8 mouse cellular contexts compared by ENCODE assay signal in genomic region chr6:135065236-135065957, GRCm38 (mm10). TPM values are rescaled to one million over a fixed set of nuclear protein-coding genes. Genes with fewer than 3 reads are reported as not detected.
DNase-seq lines count a peak whose midpoint lies in the region; ATAC-seq and TF ChIP-seq lines count a peak whose summit lies in the region.

Gene Gprc5a (plus strand): TSS chr6:135065651.

- peak; percentile 86 for ATAC-seq in liver, embryonic 15.5 days (ENCODE audit: insufficient read depth)

- no peak for DNase-seq in layer of hippocampus, adult 2 months (ENCODE audit: low spot score in 2 of 2)
- DNase-seq in layer of hippocampus, postnatal 36 days, result no peak
- peak; percentile 61 for DNase-seq in brain, embryonic 14.5 days (ENCODE audit: low read depth)
- peak; percentile 57 for DNase-seq in gastrocnemius, adult 2 months
- peak; percentile 89 for DNase-seq in induced T-regulatory cell, adult 2 months (ENCODE audit: low read depth)
- peak; percentile 70 for DNase-seq in neural tube, embryonic 10.5 days (ENCODE audit: extremely low spot score, low spot score)
- peak; percentile 39 to 46 for DNase-seq in urinary bladder, postnatal 36 days (ENCODE audit: low spot score in 2 of 2)

- TF ChIP-seq CTCF in layer of hippocampus, adult 2 months (conservative IDR thresholded peaks at IDR 0.05), result no peak
- TF ChIP-seq CTCF in brain, embryonic 14.5 days (IDR thresholded peaks at IDR 0.05; ENCODE audit: borderline replicate concordance, extremely low read depth, insufficient read depth, insufficient read length), result no peak
- no peak for TF ChIP-seq CTCF in gastrocnemius, adult 2 months (IDR thresholded peaks at IDR 0.05)

- H3K4me2 ChIP-seq in liver, embryonic 15.5 days, result peak within 1 kb of the TSS; percentile 90

- no peak for TF ChIP-seq POLR2A in brain, embryonic 14.5 days (IDR thresholded peaks at IDR 0.05; ENCODE audit: borderline replicate concordance, extremely low read depth, insufficient read depth, insufficient read length, poor library complexity, severe bottlenecking)

- WGBS in liver, embryonic 15.5 days (ENCODE audit: insufficient replicate concordance), result under 1% methylated on average over 44 of the region's 44 CpGs

- no peaks in the 10 kb centered on the region for H3K36me3 ChIP-seq in liver, embryonic 15.5 days (replicated peaks)

- no peak within 1 kb of the TSS for H3K27ac ChIP-seq in layer of hippocampus, adult 2 months
- peak within 1 kb of the TSS; percentile 50 for H3K27ac ChIP-seq in gastrocnemius, adult 2 months
- 0 out of 2 replicates have a peak within 1 kb of the TSS, but pooled peaks have one; percentile 19 for H3K27ac ChIP-seq in liver, embryonic 15.5 days (replicated peaks)

- peaks cover 37% of the 10 kb centered on the region for H3K27me3 ChIP-seq in liver, embryonic 15.5 days

- peak within 1 kb of the TSS; percentile 53 for H3K9ac ChIP-seq in liver, embryonic 15.5 days

- intact Hi-C loops in gastrocnemius, adult 2 months (cut with DNase I), result no loop called here

- peak within 1 kb of the TSS; percentile 47 for H3K4me3 ChIP-seq in layer of hippocampus, adult 2 months
- peak within 1 kb of the TSS; percentile 74 for H3K4me3 ChIP-seq in gastrocnemius, adult 2 months
- H3K4me3 ChIP-seq in liver, embryonic 15.5 days (replicated peaks), result peak within 1 kb of the TSS; percentile 57

- peaks cover 16% of the 10 kb centered on the region for H3K4me1 ChIP-seq in liver, embryonic 15.5 days (replicated peaks)

- H3K9me3 ChIP-seq in liver, embryonic 15.5 days (replicated peaks), result no peaks in the 10 kb centered on the region

RNA-seq across cellular contexts. Expression of gene Gprc5a, which starts in this region (rescaled TPM):
- under 1 TPM in 1 of 2 experiments, not detected in 1; 0.41 TPM for total RNA-seq in layer of hippocampus, adult 2 months (2021)
- under 1 TPM; 0.15 to 0.40 TPM for total RNA-seq in layer of hippocampus, postnatal 36 days (2021)
- polyA plus RNA-seq in brain, embryonic 14.5 days (2012; rRNA removed), result 0.18 and 0.48 TPM in 2 replicates
- total RNA-seq in gastrocnemius, adult 2 months (2021), result 1 to 10 TPM in 1 of 2 experiments, under 1 TPM in 1; 0.18 to 1.2 TPM
- 0.09 and 0.17 TPM in 2 replicates for polyA plus RNA-seq in liver, embryonic 15.5 days (2015; fragmentation: Nextera tagmentation; extraction: Ambion mirVana)

Comparison
In these comparisons a context has a peak if more than half of its experiments do, and no peak if none do; other contexts are left out.
1. Peak in DNase-seq in brain, embryonic 14.5 days; RNA of the gene not detected or under 1 TPM.
2. Peak in ATAC-seq, H3K4me3 ChIP-seq, H3K27ac ChIP-seq, H3K9ac ChIP-seq and H3K4me2 ChIP-seq in liver, embryonic 15.5 days; RNA of the gene not detected or under 1 TPM.
3. DNase-seq: peak in gastrocnemius, adult 2 months (single experiment), induced T-regulatory cell, adult 2 months (single experiment), neural tube, embryonic 10.5 days (single experiment) and urinary bladder, postnatal 36 days (2 of 2); none in layer of hippocampus, adult 2 months (0 of 2) and layer of hippocampus, postnatal 36 days (0 of 2).
4. Peak in every context shown above with its lines, with median percentiles within 50 percentile points of each other: H3K4me3 ChIP-seq.